Mouse (Mus musculus): ENCODE data around the gene Cdh13.

DNA sequence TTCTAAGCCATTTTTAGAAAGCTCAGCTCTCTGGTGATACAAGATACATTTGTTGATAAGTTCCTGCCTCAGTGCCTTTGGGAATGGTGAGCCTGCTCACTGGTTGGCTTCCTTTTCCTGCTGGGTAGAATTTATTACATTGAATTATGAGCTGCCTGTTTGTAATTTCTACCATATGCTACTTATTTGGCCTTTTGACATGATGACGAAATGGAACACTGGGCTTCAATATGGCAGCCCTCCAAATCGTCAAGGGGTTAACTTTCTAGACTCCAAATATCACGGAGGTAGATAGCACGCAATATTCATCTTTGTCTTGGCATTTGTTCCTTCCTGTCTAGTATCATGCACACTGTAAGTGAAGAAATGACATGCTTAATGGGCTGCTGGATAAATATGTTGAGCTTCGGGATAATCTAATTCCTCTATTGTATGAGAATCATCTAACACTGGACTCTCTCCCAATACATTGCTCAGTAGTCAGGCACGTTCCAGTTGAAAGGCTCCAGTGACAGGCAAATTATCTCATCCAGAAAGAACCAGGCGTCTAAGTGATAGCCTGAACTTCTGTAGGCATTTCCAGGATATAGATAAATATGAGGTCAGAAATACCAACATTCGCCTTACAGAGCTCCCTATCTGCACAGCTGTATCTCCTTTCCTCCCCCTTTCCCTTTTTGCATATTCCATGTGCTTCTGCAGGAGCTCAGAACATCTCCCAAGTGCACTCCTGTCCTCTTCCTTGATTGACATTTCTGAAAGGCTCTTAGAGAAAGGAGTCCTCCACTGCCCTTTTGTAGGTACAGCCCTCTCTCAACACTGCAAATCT lies 378.7 kb downstream of the Cdh13 start:
- TF ChIP-seq TAL1 (IDR thresholded peaks at IDR 0.05; ENCODE audit: low read length) (no peak), GATA1 (IDR thresholded peaks at IDR 0.05; ENCODE audit: low read length) (no peak)

Data from erythroblast, embryonic 14.5 days (primary cell).